Mouse (Mus musculus): ENCODE results near the gene Nupr1.

Nupr1 gene

DNA sequence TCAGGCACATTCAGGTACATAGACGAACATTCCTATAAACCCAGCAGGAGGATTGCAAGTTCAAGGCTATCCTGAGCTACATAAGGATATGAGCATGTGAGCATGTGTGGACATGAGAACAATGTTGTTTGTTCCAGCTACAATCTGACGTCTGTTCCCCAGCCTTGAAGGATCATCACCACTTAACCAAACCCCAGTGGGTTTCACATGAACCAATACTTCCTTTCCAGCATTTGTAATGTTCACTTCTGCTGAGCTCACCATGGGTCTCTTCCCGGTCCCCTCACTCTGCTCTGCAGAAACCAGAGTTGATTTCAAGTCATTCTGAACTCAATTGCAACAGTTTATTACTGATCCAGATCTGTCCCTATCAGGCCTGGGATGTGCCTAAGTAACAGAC is 28.0 kb downstream of the Nupr1 start:
- intact Hi-C loops (cut with DNase I) = no loop called here

DNA sequence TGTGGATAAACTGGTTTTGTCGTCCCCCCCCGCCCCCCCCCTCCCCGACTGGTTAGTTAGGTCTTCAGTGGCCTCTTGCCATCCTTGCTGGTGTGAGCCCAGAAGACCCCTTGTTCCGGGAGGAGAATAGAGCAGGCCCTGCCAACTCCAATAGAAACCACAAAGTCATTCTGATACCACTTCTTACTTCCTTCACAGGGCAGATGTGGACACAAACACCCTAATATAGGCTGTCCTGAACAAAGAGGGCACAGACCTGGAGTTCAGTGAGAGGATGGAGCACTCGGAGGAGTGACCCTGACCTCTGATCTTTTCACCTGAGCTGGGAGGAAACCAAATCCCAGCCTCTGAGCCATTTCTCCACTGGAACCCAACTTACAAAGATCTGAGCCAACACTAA is 28.8 kb downstream of the Nupr1 start:
- intact Hi-C loops (cut with DNase I) = no loop called here

- intact Hi-C loops (cut with DNase I) = no loop called here
These were observed 31.7 kb downstream of the Nupr1 start for GRCm38 (mm10) chr7:126598919-126599318.

DNA sequence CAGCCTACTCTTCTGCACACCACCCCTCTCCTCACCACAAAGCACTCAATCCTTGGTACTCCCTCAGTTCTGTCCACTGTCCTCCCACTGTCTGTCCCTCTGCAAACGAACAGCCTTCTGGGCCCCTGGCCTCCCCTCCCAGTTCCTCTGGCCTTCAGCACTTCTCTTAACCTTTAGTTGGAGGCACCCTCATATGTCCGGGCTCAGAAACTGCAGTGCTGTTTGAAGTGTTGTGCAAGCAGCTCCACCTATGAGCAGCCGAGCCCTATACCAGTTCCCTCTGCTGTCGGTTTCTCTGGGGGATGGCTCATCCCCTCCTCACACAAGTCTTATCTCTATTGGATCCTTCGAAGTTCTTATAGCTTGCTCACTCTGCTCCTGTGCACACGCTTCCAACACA is 34.2 kb downstream of the Nupr1 start:
- intact Hi-C loops (cut with DNase I) = no loop called here

GRCm38 (mm10) chr7:126595890-126596289 is 34.8 kb downstream of the Nupr1 start:
- intact Hi-C loops (cut with DNase I) = no loop called here

DNA sequence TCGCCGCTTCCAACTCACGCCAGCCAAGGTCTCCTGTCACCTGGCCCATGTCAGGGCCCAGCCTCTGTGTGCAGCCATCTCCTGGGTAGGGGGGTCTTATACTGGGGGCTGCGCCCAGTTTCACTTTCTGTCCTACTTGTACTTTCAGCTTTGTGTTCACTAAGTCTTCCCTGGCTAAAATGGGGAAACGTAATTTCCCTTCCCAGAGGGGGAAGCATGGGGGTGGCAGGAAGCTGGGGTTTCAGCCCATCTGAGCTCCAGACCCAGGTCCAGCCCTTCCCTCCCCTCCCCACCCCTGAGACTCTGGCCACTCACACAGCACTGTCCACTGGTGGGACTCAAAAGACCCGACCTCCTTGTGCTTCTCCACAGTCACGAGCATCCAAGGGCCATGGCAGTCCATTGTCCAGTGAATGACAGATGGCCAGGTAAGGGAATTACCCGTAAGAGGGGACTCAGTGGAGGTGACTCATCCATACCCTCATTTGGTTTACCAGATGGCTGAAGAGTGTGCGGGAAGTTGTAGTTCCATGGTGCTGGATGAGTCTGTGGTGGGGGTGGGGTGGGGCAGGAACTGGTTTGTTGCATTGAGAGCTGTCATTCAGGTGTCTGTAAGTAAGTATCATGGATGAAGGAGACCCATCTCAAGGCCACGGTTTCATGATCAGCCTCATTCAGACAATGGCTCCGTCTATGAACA is 35.6 kb downstream of the Nupr1 start, which contains the start of gene Il27:
TSS of gene Il27 (minus strand) at position 80 of the 700 bp plus-strand sequence.
- intact Hi-C loops (cut with DNase I) = no loop called here

DNA sequence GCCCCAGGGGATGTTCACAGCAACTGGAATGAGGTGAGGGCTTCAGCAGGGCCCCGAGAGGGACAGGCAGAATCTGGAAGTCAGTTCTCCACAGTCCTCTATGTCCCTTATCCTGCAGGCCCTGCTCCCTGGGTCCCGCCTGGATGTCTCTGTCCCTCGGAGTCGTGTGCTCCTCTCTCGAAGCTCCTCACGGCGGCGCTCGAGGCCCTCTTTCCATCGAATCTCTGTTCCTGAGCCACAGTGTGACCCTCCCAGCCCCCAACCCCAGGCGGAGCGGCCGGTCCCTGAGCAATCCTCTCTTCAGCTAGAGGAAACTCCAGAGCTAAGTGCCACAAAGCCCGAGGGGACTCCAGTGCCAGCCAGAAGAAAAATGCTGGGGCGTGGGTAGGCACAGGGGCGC is 42.9 kb downstream of the Nupr1 start:
- intact Hi-C loops (cut with DNase I) = no loop called here

DNA sequence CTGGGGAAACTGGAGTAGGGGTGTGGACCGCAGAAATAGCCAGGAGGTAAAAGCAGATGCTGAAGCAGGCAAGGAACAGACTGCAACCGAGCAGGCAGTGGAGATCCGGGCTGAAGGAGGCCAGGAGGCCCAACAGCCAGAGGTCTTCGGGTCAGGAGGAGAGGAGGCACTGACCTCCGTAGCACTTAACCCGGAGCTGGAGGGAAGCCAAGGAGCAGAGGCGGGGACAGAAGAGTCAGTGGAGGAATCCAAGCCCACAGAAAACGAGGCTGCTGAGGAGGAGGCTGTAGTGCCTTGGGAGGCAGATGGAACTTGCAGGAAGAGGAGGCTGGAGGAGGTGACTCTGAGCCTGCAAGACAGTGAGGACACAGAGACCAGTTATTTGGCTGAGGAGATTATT is 43.8 kb downstream of the Nupr1 start:
- intact Hi-C loops (cut with DNase I) = no loop called here

DNA sequence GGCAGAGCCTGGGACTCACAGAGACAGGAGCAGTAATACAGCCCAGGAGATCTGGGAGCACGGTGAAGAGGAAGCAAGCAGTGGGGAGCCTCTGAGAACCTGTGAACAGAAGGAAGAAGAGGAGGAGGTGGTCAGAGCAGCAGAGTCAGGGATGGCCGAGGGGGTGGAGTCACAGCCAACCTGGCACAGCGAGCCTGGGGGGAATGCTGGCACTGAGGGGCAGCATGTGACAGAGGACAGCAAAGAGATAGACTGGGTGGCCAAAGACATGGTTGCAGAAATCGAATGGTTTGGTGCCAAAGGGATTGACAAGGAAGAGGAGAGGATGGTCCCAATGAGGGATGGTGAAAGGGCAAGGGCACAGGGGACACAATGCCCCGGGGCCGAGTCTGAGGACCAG is 44.9 kb downstream of the Nupr1 start, which contains the start of gene Cln3:
TSS of gene Cln3 (minus strand) at position 101 of the 400 bp plus-strand sequence.
- intact Hi-C loops (cut with DNase I) = no loop called here

DNA sequence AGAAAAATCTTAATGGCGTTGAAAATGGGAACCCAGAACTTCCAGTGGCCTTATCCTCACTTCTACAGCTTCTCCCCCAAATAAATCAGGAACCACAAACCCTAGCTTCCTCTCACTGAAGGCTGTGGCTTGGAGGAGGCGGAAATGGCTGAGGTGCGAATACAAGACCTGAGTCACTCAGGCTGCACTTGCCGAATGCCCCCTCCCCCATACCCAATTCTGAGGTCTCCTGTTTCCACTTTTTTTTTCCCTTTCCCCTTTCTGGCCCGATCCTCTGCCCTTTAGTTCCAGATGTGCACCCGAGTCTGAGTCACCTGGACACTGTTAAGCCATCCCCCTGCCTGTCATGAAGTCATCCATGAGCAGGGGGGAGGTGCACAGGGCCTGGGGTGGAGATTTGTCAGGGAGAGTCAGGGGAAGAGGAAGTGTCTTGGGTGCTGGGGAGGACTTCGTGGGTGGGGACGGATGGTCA is 46.1 kb downstream of the Nupr1 start, which contains the start of gene Apobr:
TSS of gene Apobr (plus strand) at position 437 of the 472 bp plus-strand sequence.
- intact Hi-C loops (cut with DNase I) = loop anchor here (5.0 kb wide), 1 partner anchor 113 kb away; the partner anchor contains the start of genes Bola2 and Slx1b

GRCm38 (mm10) chr7:126583761-126584160 is 46.9 kb downstream of the Nupr1 start:
- intact Hi-C loops (cut with DNase I) = loop anchor here (5.0 kb wide), 1 partner anchor 114 kb away; the partner anchor contains the start of genes Bola2 and Slx1b

- intact Hi-C loops (cut with DNase I) = loop anchor here (5.0 kb wide), 1 partner anchor 114 kb away; the partner anchor contains the start of genes Bola2 and Slx1b
These were observed 47.4 kb downstream of the Nupr1 start for GRCm38 (mm10) chr7:126583251-126583709.

DNA sequence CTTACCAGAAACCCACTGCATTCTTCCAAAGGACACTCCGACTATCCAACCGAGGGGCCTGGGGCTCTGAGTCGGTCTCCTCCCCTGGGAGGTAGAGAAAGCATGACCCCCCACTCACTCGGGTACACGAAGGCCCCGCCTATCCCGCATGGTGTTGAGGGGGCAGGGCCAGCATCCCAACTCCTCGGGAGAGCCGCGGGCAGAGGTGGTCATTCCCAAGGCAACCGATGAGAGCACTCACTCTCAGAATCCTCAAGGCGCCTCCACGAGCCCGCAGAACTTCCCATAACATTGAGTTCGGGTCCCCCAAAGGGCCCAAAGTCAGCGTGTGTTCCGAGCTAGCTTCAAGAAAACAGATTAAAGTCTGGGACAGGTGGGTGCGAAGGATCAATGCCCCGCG is 47.9 kb downstream of the Nupr1 start:
- intact Hi-C loops (cut with DNase I) = loop anchor here (5.0 kb wide), 1 partner anchor 115 kb away; the partner anchor contains the start of genes Bola2 and Slx1b

DNA sequence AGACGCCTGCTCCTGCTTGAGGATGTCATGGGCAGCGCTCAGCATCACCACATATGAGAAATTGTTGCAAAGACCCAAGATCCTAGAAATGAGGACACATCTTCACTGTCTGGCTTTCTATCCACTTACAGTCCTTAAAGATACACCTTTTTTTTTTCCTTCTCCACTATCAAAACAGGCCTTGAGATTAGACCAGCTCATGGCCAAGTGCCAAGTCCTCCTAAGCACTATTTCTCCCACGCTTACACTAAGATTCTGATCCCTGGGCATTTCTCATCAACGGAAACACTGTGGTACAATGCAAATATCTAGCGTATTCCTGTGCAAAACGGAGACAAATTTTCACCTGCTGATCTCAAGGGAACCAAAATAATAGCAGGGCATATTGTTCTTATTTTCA is 49.0 kb downstream of the Nupr1 start:
- intact Hi-C loops (cut with DNase I) = loop anchor here (5.0 kb wide), 1 partner anchor 116 kb away; the partner anchor contains the start of genes Bola2 and Slx1b

DNA sequence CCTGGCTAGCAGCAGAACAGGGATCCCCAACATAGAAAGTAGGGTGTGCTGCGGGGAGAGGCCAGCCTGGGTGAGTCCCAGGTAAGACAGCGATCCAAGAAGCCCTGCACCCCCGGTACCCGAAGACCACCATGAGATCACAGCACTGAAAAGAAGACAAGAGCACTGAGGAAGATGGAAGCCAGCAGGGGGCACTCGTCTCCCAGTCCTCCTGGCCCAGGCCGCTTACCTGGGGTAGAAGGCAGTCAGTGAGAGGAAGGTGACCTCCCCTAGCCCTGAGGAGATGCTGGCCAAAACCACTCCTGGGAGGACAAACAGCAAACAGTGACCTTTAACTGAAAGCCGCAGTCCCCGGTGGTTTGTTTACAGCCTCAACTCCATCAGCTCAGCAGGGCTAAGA is 51.5 kb downstream of the Nupr1 start:
- intact Hi-C loops (cut with DNase I) = loop anchor here (2.0 kb wide), 1 partner anchor 60 kb away; no protein-coding TSS in a partner anchor

DNA sequence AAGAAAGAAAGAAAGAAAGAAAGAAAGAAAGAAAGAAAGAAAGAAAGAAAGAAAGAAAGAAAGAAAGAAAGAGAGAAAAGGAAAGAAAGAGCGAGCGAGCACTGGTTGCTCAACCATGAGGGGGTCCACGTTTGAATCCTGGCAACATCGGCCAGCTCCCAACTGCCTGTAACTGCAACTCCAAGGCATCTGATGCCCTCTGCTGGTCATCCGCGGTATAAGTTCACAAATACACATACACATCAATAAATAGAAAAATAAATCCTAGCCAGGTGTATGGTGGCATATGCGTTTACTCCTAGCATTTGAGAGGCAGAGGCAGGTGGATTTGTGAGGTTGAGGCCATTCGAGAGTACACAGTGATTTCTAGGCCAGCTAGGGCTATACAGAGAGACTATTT is 53.7 kb downstream of the Nupr1 start:
- intact Hi-C loops (cut with DNase I) = no loop called here

Small RNA genes lying within 50 kb of the gene (microRNA-seq; reads per million reads assigned to microRNA genes)
- gene Mir7059 = 0.80 to 1.2 reads per million in 2 experiments
